Mouse (Mus musculus): ENCODE results near the gene Acod1.

- no peak for TF ChIP-seq EP300 (IDR thresholded peaks at IDR 0.05; ENCODE audit: low read depth)
- TF ChIP-seq CTCF (IDR thresholded peaks at IDR 0.05; ENCODE audit: low read depth) = no peak
Observed at GRCm38 (mm10) chr14:103007737-103008136, 39.0 kb upstream of the Acod1 start.

All from liver, embryonic 14.5 days (tissue).